Mouse (Mus musculus): ENCODE measurements around the gene Stard8. TPM values are rescaled to one million over a fixed set of nuclear protein-coding genes. Genes with fewer than 3 reads are reported as not detected.
"Not testable (repeated sequence)": the region's sequence is repeated elsewhere in the genome, so short reads cannot be mapped to it uniquely, and the experiment has no call there.

The Stard8 gene
- 23.4 and 26.8 TPM in 2 replicates for polyA plus RNA-seq (2012; rRNA removed)

GRCm38 (mm10) chrX:99003046-99003445, at the start of gene Stard8:
Gene Stard8 (plus strand): TSS chrX:99003248.
- DNase-seq (ENCODE audit: low read depth) = no peak

GRCm38 (mm10) chrX:98953941-98954340, 49.1 kb upstream of the Stard8 start:
- no peak for DNase-seq (ENCODE audit: low read depth)

- no peak for DNase-seq (ENCODE audit: low read depth)
Measured at GRCm38 (mm10) chrX:98958287-98958686, 44.8 kb upstream of the Stard8 start.

- DNase-seq (ENCODE audit: low read depth) = no peak
Measured at GRCm38 (mm10) chrX:98959050-98959449, 44.0 kb upstream of the Stard8 start.

- no peak for DNase-seq (ENCODE audit: low read depth)
Measured at GRCm38 (mm10) chrX:98963742-98964141, 39.3 kb upstream of the Stard8 start.

- DNase-seq (ENCODE audit: low read depth) = no peak
Measured at GRCm38 (mm10) chrX:98964513-98964912, 38.5 kb upstream of the Stard8 start.

- DNase-seq (ENCODE audit: low read depth) = not testable (repeated sequence)
Measured at GRCm38 (mm10) chrX:98986611-98987010, 16.4 kb upstream of the Stard8 start.

GRCm38 (mm10) chrX:98989574-98989973, 13.5 kb upstream of the Stard8 start:
- DNase-seq (ENCODE audit: low read depth) = no peak

- no peak for DNase-seq (ENCODE audit: low read depth)
Measured at GRCm38 (mm10) chrX:99002065-99002464, 983 bp upstream of the Stard8 start.

GRCm38 (mm10) chrX:99010581-99010980, 7.5 kb downstream of the Stard8 start:
- DNase-seq (ENCODE audit: low read depth) = no peak

- DNase-seq (ENCODE audit: low read depth) = no peak
Measured at GRCm38 (mm10) chrX:99011281-99011680, 8.2 kb downstream of the Stard8 start.

GRCm38 (mm10) chrX:99012486-99012885, 9.4 kb downstream of the Stard8 start:
- DNase-seq (ENCODE audit: low read depth) = no peak

GRCm38 (mm10) chrX:99015705-99016104, 12.7 kb downstream of the Stard8 start:
- DNase-seq (ENCODE audit: low read depth) = no peak

GRCm38 (mm10) chrX:99016987-99017386, 13.9 kb downstream of the Stard8 start:
- DNase-seq (ENCODE audit: low read depth) = no peak

GRCm38 (mm10) chrX:99017874-99018273, 14.8 kb downstream of the Stard8 start:
- DNase-seq (ENCODE audit: low read depth) = no peak

GRCm38 (mm10) chrX:99019303-99019702, 16.3 kb downstream of the Stard8 start:
- no peak for DNase-seq (ENCODE audit: low read depth)

- no peak for DNase-seq (ENCODE audit: low read depth)
Measured at GRCm38 (mm10) chrX:99020215-99020614, 17.2 kb downstream of the Stard8 start.

- DNase-seq (ENCODE audit: low read depth) = no peak
Measured at GRCm38 (mm10) chrX:99021593-99021992, 18.5 kb downstream of the Stard8 start.

GRCm38 (mm10) chrX:99023951-99024350, 20.9 kb downstream of the Stard8 start:
- DNase-seq (ENCODE audit: low read depth) = no peak

GRCm38 (mm10) chrX:99035407-99035806, 32.4 kb downstream of the Stard8 start:
- no peak for DNase-seq (ENCODE audit: low read depth)

GRCm38 (mm10) chrX:99042451-99042951, 39.5 kb downstream of the Stard8 start:
- peak; percentile 6 for DNase-seq (ENCODE audit: low read depth)

- DNase-seq (ENCODE audit: low read depth) = no peak
Measured at GRCm38 (mm10) chrX:99043275-99043674, 40.2 kb downstream of the Stard8 start.

- DNase-seq (ENCODE audit: low read depth) = no peak
Measured at GRCm38 (mm10) chrX:99043739-99044138, 40.7 kb downstream of the Stard8 start.

GRCm38 (mm10) chrX:99045315-99045714, 42.3 kb downstream of the Stard8 start:
- no peak for DNase-seq (ENCODE audit: low read depth)

Measured in gonadal fat pad, adult 2 months (tissue).